Mouse (Mus musculus) heart, embryonic 12.5 days (tissue): ENCODE results near the gene Tax1bp1. TPM values are rescaled to one million over a fixed set of nuclear protein-coding genes. Genes with fewer than 3 reads are reported as not detected.

Experiments used
- ATAC-seq: fragments of 200-750 bp; cut with Nextera tagmentation; 2 replicates; pipeline ENCODE4 v1.8.0; 2017; ENCODE audit warnings: moderate TSS enrichment, moderate library complexity; ENCODE audit not compliant: insufficient number of reproducible peaks, low FRiP score
- H3K27ac ChIP-seq: fragments of 300-500 bp; sonication (generic); 2 replicates; pipeline ENCODE4 v1.5.1; 2016; ENCODE audit warnings: mild to moderate bottlenecking, moderate library complexity; ENCODE audit not compliant: poor library complexity, severe bottlenecking
- H3K27me3 ChIP-seq: fragments of 300-500 bp; sonication (generic); replicated peaks from 2 replicates; pipeline ENCODE4 v1.6.1; 2016; ENCODE audit warnings: mild to moderate bottlenecking, moderate library complexity
- H3K36me3 ChIP-seq: fragments of 300-500 bp; sonication (generic); 2 replicates; pipeline ENCODE4 v1.6.1; 2016; ENCODE audit warnings: mild to moderate bottlenecking, moderate library complexity
- H3K4me1 ChIP-seq: fragments of 300-500 bp; sonication (generic); replicated peaks from 2 replicates; pipeline ENCODE4 v1.6.1; 2016; ENCODE audit warnings: mild to moderate bottlenecking
- H3K4me2 ChIP-seq: fragments of 300-500 bp; sonication (generic); 2 replicates; pipeline ENCODE4 v1.6.1; 2016; ENCODE audit warnings: mild to moderate bottlenecking, moderate library complexity
- H3K4me3 ChIP-seq: fragments of 300-500 bp; sonication (generic); 2 replicates; pipeline ENCODE4 v1.5.1; 2016; ENCODE audit warnings: mild to moderate bottlenecking
- H3K9ac ChIP-seq: fragments of 300-500 bp; sonication (generic); 2 replicates; pipeline ENCODE4 v1.6.1; 2016; ENCODE audit warnings: mild to moderate bottlenecking, moderate library complexity
- H3K9me3 ChIP-seq: fragments of 300-500 bp; sonication (generic); replicated peaks from 2 replicates; pipeline ENCODE4 v1.6.1; 2016; ENCODE audit warnings: mild to moderate bottlenecking, moderate library complexity
- WGBS: fragments of 180-500 bp; shearing (Covaris S2); methylation state at CpG from one replicate; pipeline ENCODE4 v1.1.7; 2016; 5-methylcytosine and 5-hydroxymethylcytosine counted together
- polyA plus RNA-seq: library from polyadenylated mRNA; unstranded; fragments of >200 nt; fragmentation: Nextera tagmentation; extraction: Ambion mirVana; gene quantifications from 2 replicates; pipeline ENCODE4 v1.2.1, GENCODE M21; 2016

The Tax1bp1 gene
- polyA plus RNA-seq, 1 experiment from 2014 or later = 102 TPM

DNA sequence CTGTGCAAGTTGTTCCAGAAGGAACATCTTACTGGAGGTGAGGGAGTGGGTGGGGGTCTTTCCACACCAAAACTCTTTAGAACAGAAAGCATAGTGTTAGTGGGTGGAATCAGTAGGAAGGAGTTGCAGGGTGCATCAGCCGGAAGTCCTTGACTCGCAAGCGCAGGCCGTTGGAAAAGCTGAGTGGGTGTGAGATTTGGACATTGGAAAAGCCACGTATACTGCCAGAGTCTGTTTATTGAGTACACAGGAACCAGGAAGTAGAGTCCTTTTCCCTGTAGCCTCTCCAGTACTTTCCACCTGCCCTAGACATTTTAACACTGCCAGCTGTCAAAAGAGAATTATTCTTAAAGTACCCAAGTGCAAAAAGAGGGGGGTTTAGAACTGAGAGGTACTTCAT, 5.7 kb upstream of the Tax1bp1 start:
- Histone ChIP-seq H3K27me3 (no peaks in the 10 kb centered on the region), H3K4me3 (no peak overlapping the region), H3K9me3 (no peaks in the 10 kb centered on the region), H3K27ac (no peak overlapping the region), H3K4me2 (no peak overlapping the region), H3K36me3 (no peaks in the 10 kb centered on the region), H3K4me1 (no peaks in the 10 kb centered on the region), H3K9ac (no peak overlapping the region)
- no peak for ATAC-seq
- WGBS = 79% methylated on average over 5 of the region's 5 CpGs

DNA sequence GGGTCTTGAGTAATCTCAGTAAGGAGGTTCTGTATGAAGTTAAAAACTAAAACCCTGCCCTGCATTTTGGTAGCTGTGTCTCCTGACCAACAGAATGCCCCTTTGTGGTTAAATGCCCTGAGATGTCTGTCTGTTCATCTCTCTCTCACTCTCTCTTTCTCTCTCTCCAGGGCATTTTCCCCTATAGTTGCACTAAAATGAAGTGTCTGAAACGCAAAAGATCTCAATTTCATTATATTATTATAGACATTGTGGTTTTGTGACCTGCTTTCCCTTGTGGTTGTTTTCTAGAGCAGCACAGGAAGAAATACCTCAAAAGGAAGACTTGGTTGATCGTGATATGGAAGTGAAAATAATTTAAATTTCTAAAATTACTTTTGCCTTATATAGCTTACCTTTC, 966 bp upstream of the Tax1bp1 start:
- ATAC-seq = no peak
- no peaks in the 10 kb centered on the region for H3K9me3 ChIP-seq
- H3K9ac ChIP-seq = no peak overlapping the region
- peaks cover 5% of the 10 kb centered on the region; the same call in 1 of the 2 replicates for H3K4me1 ChIP-seq
- no peaks in the 10 kb centered on the region for H3K27me3 ChIP-seq
- H3K4me2 ChIP-seq = no peak overlapping the region
- 67% methylated on average over 2 of the region's 2 CpGs for WGBS
- no peak overlapping the region for H3K4me3 ChIP-seq
- no peaks in the 10 kb centered on the region for H3K36me3 ChIP-seq
- no peak overlapping the region for H3K27ac ChIP-seq

GRCm38 (mm10) chr6:52713897-52714509, 474 bp downstream of the Tax1bp1 start:
- Histone ChIP-seq H3K27ac (peak overlapping the region; percentile 85), H3K4me3 (peak overlapping the region; percentile 92), H3K4me1 (peaks cover 5% of the 10 kb centered on the region; the same call in 1 of the 2 replicates), H3K4me2 (peak overlapping the region; percentile 69), H3K9me3 (no peaks in the 10 kb centered on the region), H3K27me3 (no peaks in the 10 kb centered on the region), H3K9ac (peak overlapping the region; percentile 89), H3K36me3 (no peaks in the 10 kb centered on the region)
- under 1% methylated on average over 52 of the region's 52 CpGs for WGBS
- peak; percentile 87 for ATAC-seq

DNA sequence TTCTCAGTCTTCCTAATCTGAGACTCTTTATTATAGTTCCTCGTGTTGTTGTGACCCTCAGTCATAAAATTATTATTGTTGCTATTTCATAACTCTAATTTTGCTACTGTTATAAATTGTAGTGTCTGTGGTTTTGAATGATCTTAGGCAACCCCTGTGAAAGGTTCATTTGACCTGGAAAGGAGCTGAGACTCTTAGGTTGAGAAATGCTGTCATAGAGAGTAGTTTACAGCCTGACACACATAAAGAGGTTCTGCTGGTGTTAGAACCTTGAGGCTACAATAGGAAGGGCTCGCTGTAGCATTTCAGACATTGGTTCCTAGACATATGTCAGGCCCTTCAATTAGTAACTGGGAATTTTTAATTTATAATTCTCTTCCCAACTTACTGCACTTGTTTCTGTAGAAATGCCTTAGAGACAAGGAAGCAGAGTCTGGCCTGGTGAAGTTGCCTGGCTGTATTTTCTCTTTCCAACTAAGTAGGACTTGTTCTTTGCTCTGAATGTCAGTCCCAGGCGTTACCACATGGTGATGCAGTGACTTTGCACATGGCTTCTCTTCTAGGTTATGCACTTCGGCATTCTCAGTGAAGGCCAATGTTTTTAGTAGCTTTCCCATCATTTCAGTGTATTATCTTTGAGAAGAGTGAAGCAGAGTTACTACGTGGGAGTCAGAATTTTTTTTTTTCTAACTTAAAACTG, 4.1 kb downstream of the Tax1bp1 start:
- Histone ChIP-seq H3K9ac (no peak overlapping the region), H3K36me3 (peaks cover 3% of the 10 kb centered on the region; the same call in 1 of the 2 replicates), H3K27me3 (no peaks in the 10 kb centered on the region), H3K4me2 (no peak overlapping the region), H3K4me3 (no peak overlapping the region), H3K27ac (no peak overlapping the region), H3K4me1 (peaks cover 5% of the 10 kb centered on the region; the same call in 1 of the 2 replicates), H3K9me3 (no peaks in the 10 kb centered on the region)
- WGBS = 78% methylated on average over 5 of the region's 5 CpGs
- no peak for ATAC-seq

GRCm38 (mm10) chr6:52724805-52725439, 11.4 kb downstream of the Tax1bp1 start:
- ATAC-seq = no peak
- Histone ChIP-seq H3K36me3 (peaks cover 32% of the 10 kb centered on the region), H3K9me3 (no peaks in the 10 kb centered on the region), H3K9ac (no peak overlapping the region), H3K27me3 (no peaks in the 10 kb centered on the region), H3K4me1 (peaks cover 3% of the 10 kb centered on the region), H3K4me2 (no peak overlapping the region), H3K27ac (no peak overlapping the region), H3K4me3 (no peak overlapping the region)
- 63% methylated on average over 8 of the region's 8 CpGs for WGBS

DNA sequence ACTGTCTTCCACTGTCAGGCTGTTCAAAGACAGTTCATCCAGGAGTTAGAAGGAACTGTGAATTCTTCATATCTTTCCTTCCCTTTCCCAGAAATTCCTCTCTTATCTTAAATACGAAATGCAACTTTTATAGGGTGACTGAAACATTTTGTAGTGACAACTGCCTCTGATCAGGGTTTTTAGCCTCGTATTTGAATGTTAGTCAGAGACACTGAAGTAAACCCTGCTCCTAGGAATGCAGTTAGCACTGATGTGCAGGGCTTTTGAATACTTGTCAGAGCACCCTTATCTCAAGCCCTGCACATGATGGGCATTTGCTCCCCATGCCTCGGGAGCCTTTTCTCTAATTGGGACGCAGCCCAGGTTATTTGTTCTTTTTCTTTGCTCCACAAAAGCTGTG, 16.8 kb downstream of the Tax1bp1 start:
- ATAC-seq = no peak
- 20% methylated on average over 4 of the region's 4 CpGs for WGBS
- H3K36me3 ChIP-seq = peaks cover 28% of the 10 kb centered on the region
- H3K4me2 ChIP-seq = no peak overlapping the region
- H3K4me1 ChIP-seq = peaks cover 6% of the 10 kb centered on the region
- H3K9ac ChIP-seq = no peak overlapping the region
- no peak overlapping the region for H3K4me3 ChIP-seq
- H3K27me3 ChIP-seq = no peaks in the 10 kb centered on the region
- H3K9me3 ChIP-seq = no peaks in the 10 kb centered on the region
- H3K27ac ChIP-seq = no peak overlapping the region

DNA sequence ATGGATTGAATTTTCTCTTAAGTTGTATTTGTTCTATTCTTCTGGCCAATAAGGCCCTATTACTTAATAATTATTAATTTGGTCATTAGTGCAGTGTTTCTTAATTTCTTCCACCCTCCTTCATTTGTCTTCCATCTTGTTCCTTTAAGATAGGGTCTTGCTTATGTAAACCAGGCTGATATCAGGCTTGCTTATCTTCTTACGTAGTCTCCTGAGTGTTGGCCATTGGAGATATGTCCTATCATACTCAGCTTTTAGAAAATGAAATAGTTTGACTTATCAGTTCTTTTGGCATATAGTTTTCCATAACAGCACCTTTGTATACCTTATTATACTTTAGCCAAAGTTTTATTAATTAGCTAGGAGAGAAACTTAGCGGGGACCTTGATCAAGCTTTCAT, 21.1 kb downstream of the Tax1bp1 start:
- Histone ChIP-seq H3K4me3 (no peak overlapping the region), H3K9ac (no peak overlapping the region), H3K4me1 (peaks cover 6% of the 10 kb centered on the region), H3K36me3 (peaks cover 32% of the 10 kb centered on the region), H3K9me3 (no peaks in the 10 kb centered on the region), H3K4me2 (no peak overlapping the region), H3K27me3 (no peaks in the 10 kb centered on the region), H3K27ac (no peak overlapping the region)
- 80% methylated on average over 2 of the region's 2 CpGs for WGBS
- ATAC-seq = no peak

DNA sequence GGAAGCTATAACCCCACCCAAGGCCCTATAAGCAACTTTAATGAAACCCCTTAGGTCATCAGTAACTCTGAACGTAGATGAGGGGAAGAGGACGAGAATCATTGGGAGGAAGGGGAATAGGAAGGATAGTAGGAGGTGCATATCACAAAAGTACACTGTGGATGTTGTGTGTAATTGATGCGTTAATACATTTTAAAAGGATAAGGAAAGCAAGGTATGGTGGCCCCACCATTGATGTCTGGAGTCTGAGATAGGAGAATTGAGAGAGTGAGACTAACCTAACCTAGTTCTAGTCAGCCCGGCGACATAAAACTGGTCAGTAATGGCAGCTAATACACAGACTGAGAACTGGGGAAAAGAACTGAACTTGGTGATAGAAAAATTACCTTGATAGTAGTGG, 39.3 kb downstream of the Tax1bp1 start:
- no peaks in the 10 kb centered on the region for H3K9me3 ChIP-seq
- no peak for ATAC-seq
- no peak overlapping the region for H3K4me2 ChIP-seq
- no peaks in the 10 kb centered on the region for H3K4me1 ChIP-seq
- H3K27ac ChIP-seq = no peak overlapping the region
- H3K4me3 ChIP-seq = no peak overlapping the region
- no peaks in the 10 kb centered on the region for H3K27me3 ChIP-seq
- 90% methylated on average over 5 of the region's 5 CpGs for WGBS
- peaks cover 47% of the 10 kb centered on the region for H3K36me3 ChIP-seq
- no peak overlapping the region for H3K9ac ChIP-seq

GRCm38 (mm10) chr6:52765206-52765605, 51.7 kb downstream of the Tax1bp1 start:
- Histone ChIP-seq H3K9ac (no peak overlapping the region), H3K27me3 (no peaks in the 10 kb centered on the region), H3K36me3 (peaks cover 51% of the 10 kb centered on the region), H3K4me1 (no peaks in the 10 kb centered on the region), H3K27ac (no peak overlapping the region), H3K4me2 (no peak overlapping the region), H3K4me3 (no peak overlapping the region), H3K9me3 (no peaks in the 10 kb centered on the region)
- no peak for ATAC-seq
- 64% methylated on average over 7 of the region's 7 CpGs for WGBS

DNA sequence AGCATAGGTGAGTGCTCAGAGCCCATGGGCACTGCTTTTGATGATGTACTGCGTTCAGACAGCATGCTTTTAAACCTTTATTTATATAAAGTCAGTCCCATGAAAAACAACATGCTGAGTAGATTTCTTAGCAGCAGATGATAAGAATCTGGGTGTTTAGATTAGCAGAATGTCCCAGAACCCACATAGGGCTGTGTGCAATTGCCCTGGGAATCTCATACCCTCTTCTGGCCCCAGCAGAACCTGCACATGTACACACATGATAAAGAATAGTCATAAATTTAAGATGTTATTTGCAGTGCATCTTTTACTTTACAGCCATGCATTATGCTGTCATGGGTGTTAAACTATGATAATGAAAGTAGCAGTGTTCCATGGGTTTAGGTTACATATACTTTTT, 57.3 kb downstream of the Tax1bp1 start:
- Histone ChIP-seq H3K4me1 (peaks cover 5% of the 10 kb centered on the region; the same call in 1 of the 2 replicates), H3K27ac (no peak overlapping the region), H3K36me3 (peaks cover 40% of the 10 kb centered on the region), H3K9ac (no peak overlapping the region), H3K4me2 (no peak overlapping the region), H3K9me3 (no peaks in the 10 kb centered on the region), H3K27me3 (no peaks in the 10 kb centered on the region), H3K4me3 (no peak overlapping the region)
- ATAC-seq = no peak
- 78% methylated on average over 1 of the region's 1 CpGs for WGBS

DNA sequence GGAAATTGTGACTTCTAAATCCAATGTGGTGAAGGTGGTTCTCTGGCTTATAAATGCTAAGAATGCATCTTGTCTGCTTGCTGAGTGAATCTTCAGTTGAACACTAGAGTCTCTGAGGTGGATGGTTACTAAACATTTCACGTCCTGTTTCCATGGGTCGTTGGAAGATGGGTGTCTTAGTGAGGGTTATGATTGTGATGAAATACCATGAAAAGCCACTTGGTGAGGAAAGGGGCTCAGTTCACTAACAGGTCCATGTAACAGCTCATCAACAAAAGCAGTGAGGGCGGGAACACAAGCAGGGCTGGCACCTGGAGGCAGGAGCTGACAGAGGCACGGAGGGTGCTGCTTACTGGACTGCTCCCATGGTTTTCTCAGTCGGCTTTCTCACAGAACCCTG, 59.6 kb downstream of the Tax1bp1 start:
- WGBS = 77% methylated on average over 5 of the region's 5 CpGs
- Histone ChIP-seq H3K9ac (no peak overlapping the region), H3K4me2 (no peak overlapping the region), H3K4me1 (peaks cover 8% of the 10 kb centered on the region; the same call in 1 of the 2 replicates), H3K36me3 (peaks cover 25% of the 10 kb centered on the region), H3K4me3 (no peak overlapping the region), H3K27ac (no peak overlapping the region), H3K9me3 (no peaks in the 10 kb centered on the region), H3K27me3 (no peaks in the 10 kb centered on the region)
- ATAC-seq = no peak
